Mouse (Mus musculus): Measurements from ENCODE around the gene Chd3.

Chd3 gene

GRCm38 (mm10) chr11:69395634-69396373 is 26.6 kb upstream of the Chd3 start:
- in situ Hi-C loops (cut with MboI, MseI): loop anchor here in 1 of 2 experiments (5.0 kb wide), 1 partner anchor 36 kb away; no protein-coding TSS in a partner anchor

- in situ Hi-C loops (cut with MboI, MseI): loop anchor here in 1 of 2 experiments (5.0 kb wide), 1 partner anchor 37 kb away; no protein-coding TSS in a partner anchor
Observed at GRCm38 (mm10) chr11:69395235-69395633, 26.0 kb upstream of the Chd3 start, which contains the start of the genes Naa38 and Cyb5d1. Gene Naa38, plus strand, starts transcription at chr11:69395487. Gene Cyb5d1, minus strand, starts transcription at chr11:69395631.

- in situ Hi-C loops (cut with MboI, MseI): loop anchor here in 1 of 2 experiments (5.0 kb wide), 1 partner anchor 38 kb away; no protein-coding TSS in a partner anchor
Observed at GRCm38 (mm10) chr11:69394591-69395167, 25.5 kb upstream of the Chd3 start.

GRCm38 (mm10) chr11:69390400-69391034 is 21.3 kb upstream of the Chd3 start:
- in situ Hi-C loops (cut with MboI, MseI): no loop called here

- in situ Hi-C loops (cut with MboI, MseI): loop anchor here in 1 of 2 experiments (5.0 kb wide), 1 partner anchor 132 kb away; no protein-coding TSS in a partner anchor
Observed at GRCm38 (mm10) chr11:69389531-69390399, 20.6 kb upstream of the Chd3 start.

GRCm38 (mm10) chr11:69388680-69389079 is 19.5 kb upstream of the Chd3 start:
- in situ Hi-C loops (cut with MboI, MseI): loop anchor here in 1 of 2 experiments (5.0 kb wide), 1 partner anchor 131 kb away; no protein-coding TSS in a partner anchor

- in situ Hi-C loops (cut with MboI, MseI): loop anchor here in 1 of 2 experiments (5.0 kb wide), 1 partner anchor 129 kb away; no protein-coding TSS in a partner anchor
Observed at GRCm38 (mm10) chr11:69386758-69387157, 17.6 kb upstream of the Chd3 start.

GRCm38 (mm10) chr11:69384979-69385378 is 15.8 kb upstream of the Chd3 start:
- in situ Hi-C loops (cut with MboI, MseI): loop anchor here (5.0 kb wide), 2 partner anchors 128 to 203 kb away; no protein-coding TSS in a partner anchor

- in situ Hi-C loops (cut with MboI, MseI): loop anchor here in 1 of 2 experiments (5.0 kb wide), 2 partner anchors 125 to 200 kb away; no protein-coding TSS in a partner anchor
Observed at GRCm38 (mm10) chr11:69382478-69383105, 13.4 kb upstream of the Chd3 start.

- in situ Hi-C loops (cut with MboI, MseI): loop anchor here in 1 of 2 experiments (5.0 kb wide), 2 partner anchors 124 to 199 kb away; no protein-coding TSS in a partner anchor
Observed at GRCm38 (mm10) chr11:69381356-69381755, 12.2 kb upstream of the Chd3 start.

- in situ Hi-C loops (cut with MboI, MseI): no loop called here
Observed at GRCm38 (mm10) chr11:69379600-69379999, 10.4 kb upstream of the Chd3 start.

- in situ Hi-C loops (cut with MboI, MseI): no loop called here
Observed at GRCm38 (mm10) chr11:69377766-69378165, 8.6 kb upstream of the Chd3 start.

GRCm38 (mm10) chr11:69375646-69376045 is 6.4 kb upstream of the Chd3 start:
- in situ Hi-C loops (cut with MboI, MseI): no loop called here

GRCm38 (mm10) chr11:69373223-69373965 is 4.2 kb upstream of the Chd3 start:
- in situ Hi-C loops (cut with MboI, MseI): no loop called here

GRCm38 (mm10) chr11:69372780-69373170 is 3.6 kb upstream of the Chd3 start:
- in situ Hi-C loops (cut with MboI, MseI): no loop called here

- in situ Hi-C loops (cut with MboI, MseI): no loop called here
Observed at GRCm38 (mm10) chr11:69372056-69372779, 3.0 kb upstream of the Chd3 start.

GRCm38 (mm10) chr11:69371601-69372000 is 2.4 kb upstream of the Chd3 start:
- in situ Hi-C loops (cut with MboI, MseI): no loop called here

GRCm38 (mm10) chr11:69370817-69371215 is 1.6 kb upstream of the Chd3 start:
- in situ Hi-C loops (cut with MboI, MseI): no loop called here

All from T-helper 17 cell (primary cell).